Mouse (Mus musculus) thymus, adult 2 months (tissue): ENCODE measurements around the gene Best2. TPM values are rescaled to one million over a fixed set of nuclear protein-coding genes. Genes with fewer than 3 reads are reported as not detected.

Experiments used
- DNase-seq: peaks from one replicate; pipeline ENCODE4 v3.0.0; 2021
- H3K27ac ChIP-seq: fragments of 200-500 bp; 2 replicates; pipeline ENCODE4 v1.5.1; 2012; ENCODE audit warnings: low read length, control low read depth; ENCODE audit not compliant: control insufficient read depth, insufficient read depth
- H3K27me3 ChIP-seq: fragments of 200-500 bp; 2 replicates; pipeline ENCODE4 v1.6.1; 2012; ENCODE audit warnings: mild to moderate bottlenecking, low read length, moderate library complexity, mixed read lengths; ENCODE audit not compliant: control insufficient read depth, insufficient read depth
- H3K36me3 ChIP-seq: fragments of 200-500 bp; 2 replicates; pipeline ENCODE4 v1.6.1; 2012; ENCODE audit warnings: mild to moderate bottlenecking, low read length, moderate library complexity; ENCODE audit not compliant: control insufficient read depth, insufficient read depth
- H3K4me1 ChIP-seq: fragments of 200-500 bp; replicated peaks from 2 replicates; pipeline ENCODE4 v1.6.1; 2012; ENCODE audit warnings: low read length; ENCODE audit not compliant: control insufficient read depth, insufficient read depth
- H3K4me3 ChIP-seq: fragments of 200-500 bp; 2 replicates; pipeline ENCODE4 v1.5.1; 2012; ENCODE audit warnings: mild to moderate bottlenecking, low read length, control low read depth, moderate library complexity; ENCODE audit not compliant: control insufficient read depth, insufficient read depth
- CTCF ChIP-seq: fragments of 200-500 bp; IDR thresholded peaks from 2 replicates; pipeline ENCODE4 v1.5.1; 2012; ENCODE audit warnings: mild to moderate bottlenecking, control low read depth, low read length, moderate library complexity, borderline replicate concordance; ENCODE audit not compliant: control insufficient read depth, poor library complexity, insufficient read depth; ENCODE audit errors: extremely low read depth
- POLR2A ChIP-seq: fragments of 200-500 bp; IDR thresholded peaks from 2 replicates; pipeline ENCODE4 v1.6.1; 2012; ENCODE audit warnings: mild to moderate bottlenecking, low read length, control low read depth, moderate library complexity; ENCODE audit not compliant: control insufficient read depth, poor library complexity, insufficient read depth; ENCODE audit errors: extremely low read depth
- WGBS: fragments of 180-500 bp; shearing (Covaris S2); methylation state at CpG from one replicate; pipeline ENCODE4 v1.1.7; 2018; 5-methylcytosine and 5-hydroxymethylcytosine counted together
- polyA plus RNA-seq: library from polyadenylated mRNA; depleted of rRNA; stranded (reverse); fragments of >200 nt; gene quantifications from 2 replicates; pipeline ENCODE4 v1.2.3, GENCODE M21; 2012

Best2 gene
- polyA plus RNA-seq, 1 experiment, result 0.67 TPM

- Histone ChIP-seq H3K4me1 (peaks cover 14% of the 10 kb centered on the region), H3K4me3 (peak within 1 kb of the TSS; percentile 52), H3K27ac (0 out of 2 replicates have a peak within 1 kb of the TSS, but pooled peaks have one; percentile 6), H3K27me3 (no peaks in the 10 kb centered on the region), H3K36me3 (no peaks in the 10 kb centered on the region)
- under 1% methylated on average over 28 of the region's 28 CpGs for WGBS
- TF ChIP-seq CTCF (peak; percentile 81), POLR2A (no peak; the same call in 1 of the 2 replicates)
- DNase-seq, result peak; percentile 96
These were observed 24.0 kb downstream of the Best2 start, which contains the start of gene Hook2 for GRCm38 (mm10) chr8:84990349-84990748. TSS of gene Hook2 (plus strand) at chr8:84990603.

- Histone ChIP-seq H3K27me3 (no peaks in the 10 kb centered on the region), H3K4me1 (peaks cover 19% of the 10 kb centered on the region), H3K36me3 (no peaks in the 10 kb centered on the region), H3K4me3 (peak overlapping the region; percentile 33), H3K27ac (0 out of 2 replicates have a peak overlapping the region, but pooled peaks have one; percentile 6)
- 0% methylated on average over 15 of the region's 15 CpGs for WGBS
- DNase-seq, result peak; percentile 92
- TF ChIP-seq CTCF (peak; percentile 97), POLR2A (no peak)
These were observed 24.5 kb downstream of the Best2 start for GRCm38 (mm10) chr8:84989810-84990209.

DNA sequence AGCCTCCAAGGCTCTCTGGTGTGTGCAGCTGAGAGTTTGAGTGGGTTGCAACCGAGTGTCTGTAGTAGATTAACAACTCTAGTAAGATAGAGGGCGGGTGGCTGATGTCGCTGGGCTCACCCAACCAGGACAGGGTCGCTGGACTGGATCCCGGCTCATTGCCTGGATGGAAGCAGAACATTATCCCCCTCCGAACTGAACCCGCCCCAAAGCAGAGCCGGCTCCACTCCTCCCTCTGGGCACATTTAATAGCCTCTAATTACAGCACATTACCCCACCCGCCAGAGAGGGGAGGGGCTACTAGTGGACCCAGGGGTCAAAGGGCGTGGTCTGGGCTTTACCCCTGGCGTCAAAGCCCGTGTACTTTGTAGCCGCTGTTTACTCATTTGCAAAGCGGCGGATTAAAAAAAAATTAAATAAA lies 25.0 kb downstream of the Best2 start:
- no peak overlapping the region for H3K27ac ChIP-seq
- H3K4me1 ChIP-seq, result peaks cover 24% of the 10 kb centered on the region
- H3K27me3 ChIP-seq, result no peaks in the 10 kb centered on the region
- H3K36me3 ChIP-seq, result no peaks in the 10 kb centered on the region
- DNase-seq, result no peak
- no peak overlapping the region for H3K4me3 ChIP-seq
- 38% methylated on average over 15 of the region's 15 CpGs for WGBS
- TF ChIP-seq POLR2A (no peak), CTCF (no peak)

DNA sequence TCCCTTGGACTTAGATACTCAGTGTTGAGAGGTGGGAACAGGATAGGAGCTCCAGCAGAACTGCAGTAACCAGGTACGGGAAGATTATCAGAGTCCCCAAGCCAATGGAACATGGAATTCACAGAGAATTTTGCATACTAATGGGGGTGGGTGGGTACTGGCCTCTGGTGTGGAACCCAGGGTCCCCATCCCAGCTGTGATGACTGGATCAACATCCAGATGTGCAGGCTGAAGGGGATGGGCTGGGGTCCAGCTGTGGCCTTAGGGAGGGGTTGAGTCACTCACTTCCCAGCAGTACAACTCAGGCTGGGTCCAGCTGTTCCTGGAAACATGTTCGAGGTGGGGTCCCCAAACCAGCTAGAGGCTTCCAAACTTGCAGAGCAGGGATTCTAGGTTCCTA lies 26.4 kb downstream of the Best2 start:
- Histone ChIP-seq H3K27me3 (no peaks in the 10 kb centered on the region), H3K4me3 (no peak overlapping the region), H3K4me1 (peaks cover 26% of the 10 kb centered on the region), H3K27ac (no peak overlapping the region), H3K36me3 (no peaks in the 10 kb centered on the region)
- TF ChIP-seq CTCF, result no peak
- no peak for TF ChIP-seq POLR2A
- WGBS, result 96% methylated on average over 2 of the region's 2 CpGs
- DNase-seq, result no peak

GRCm38 (mm10) chr8:84987388-84987787 lies 26.9 kb downstream of the Best2 start:
- no peak overlapping the region for H3K27ac ChIP-seq

DNA sequence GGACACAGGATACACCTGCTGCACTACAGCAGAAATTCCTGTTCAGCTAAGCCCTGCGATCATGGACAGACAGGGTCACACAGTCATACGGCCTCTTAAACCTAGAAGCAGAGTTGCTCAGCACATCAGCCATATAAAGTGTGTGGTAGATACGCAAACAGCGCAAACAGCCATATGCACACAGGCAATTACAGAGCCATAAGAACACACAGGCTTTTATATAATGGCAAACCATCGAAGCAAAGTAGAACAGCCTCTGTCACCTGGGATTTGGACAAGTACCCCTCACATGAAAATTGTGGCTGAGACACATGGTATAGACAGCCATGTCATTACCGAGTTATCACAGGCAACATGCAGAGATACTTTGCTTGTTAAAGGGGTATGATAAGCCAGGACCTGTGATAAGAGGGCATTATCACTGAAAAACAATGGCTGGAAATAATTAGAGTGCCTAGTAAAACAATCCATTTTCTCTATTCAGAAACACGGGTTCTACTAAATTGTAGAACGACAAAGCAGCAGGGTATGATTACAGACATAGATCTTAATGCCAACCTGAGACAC lies 27.9 kb downstream of the Best2 start:
- 48% methylated on average over 8 of the region's 8 CpGs for WGBS
- peaks cover 39% of the 10 kb centered on the region for H3K4me1 ChIP-seq

More at GRCm38 (mm10) chr8:84987388-84987787, 26.9 kb downstream of the Best2 start:
- H3K36me3 ChIP-seq, result no peaks in the 10 kb centered on the region
- TF ChIP-seq POLR2A (no peak), CTCF (no peak)
- no peak overlapping the region for H3K4me3 ChIP-seq
- WGBS, result 94% methylated on average over 5 of the region's 5 CpGs
- no peaks in the 10 kb centered on the region for H3K27me3 ChIP-seq
- H3K4me1 ChIP-seq, result peaks cover 31% of the 10 kb centered on the region
- no peak for DNase-seq

More for the DNA sequence above, 27.9 kb downstream of the Best2 start:
- Histone ChIP-seq H3K27ac (peak overlapping the region; percentile 33), H3K27me3 (no peaks in the 10 kb centered on the region), H3K36me3 (no peaks in the 10 kb centered on the region), H3K4me3 (peak overlapping the region; percentile 58)
- no peak for DNase-seq
- TF ChIP-seq POLR2A, result no peak
- no peak for TF ChIP-seq CTCF
